Mouse (Mus musculus) heart, embryonic 14.5 days (tissue): Measurements from ENCODE around the gene Zfp580. TPM values are rescaled to one million over a fixed set of nuclear protein-coding genes. Genes with fewer than 3 reads are reported as not detected.
"Not testable (repeated sequence)": the region's sequence is repeated elsewhere in the genome, so short reads cannot be mapped to it uniquely, and the experiment has no call there.

Experiments
- ATAC-seq: fragments of 200-750 bp; cut with Nextera tagmentation; 2 replicates; pipeline ENCODE4 v1.8.0; 2017; ENCODE audit warnings: low read depth, moderate TSS enrichment; ENCODE audit not compliant: insufficient number of reproducible peaks, insufficient read depth, low FRiP score
- H3K27ac ChIP-seq, 2 experiments: fragments of 200-500 bp in 1 of 2; fragments of 300-500 bp in 1 of 2; sonication (generic) in 1 of 2; replicated peaks in 1 of 2; 2 replicates each; pipeline ENCODE4 v1.5.1; 2012 to 2014; ENCODE audit warnings: low read depth in 2 of 2, low read length in 2 of 2, control low read depth in 1 of 2, mild to moderate bottlenecking in 1 of 2, mixed read lengths in 1 of 2; ENCODE audit not compliant: control insufficient read depth in 1 of 2, insufficient read depth in 1 of 2
- H3K27me3 ChIP-seq: fragments of 300-500 bp; sonication (generic); 2 replicates; pipeline ENCODE4 v1.6.1; 2014; ENCODE audit warnings: mild to moderate bottlenecking, low read length, control low read depth; ENCODE audit not compliant: control insufficient read depth, insufficient read depth
- H3K36me3 ChIP-seq: fragments of 300-500 bp; sonication (generic); 2 replicates; pipeline ENCODE4 v1.6.1; 2014; ENCODE audit warnings: mild to moderate bottlenecking, control low read depth, low read length, mixed read lengths; ENCODE audit not compliant: control insufficient read depth, insufficient read depth
- H3K4me1 ChIP-seq, 2 experiments: fragments of 200-500 bp in 1 of 2; fragments of 300-500 bp in 1 of 2; sonication (generic) in 1 of 2; 2 replicates each; pipeline ENCODE4 v1.6.1; 2012 to 2014; ENCODE audit warnings: low read length in 2 of 2, control low read depth in 1 of 2, mixed read lengths in 1 of 2; ENCODE audit not compliant: control insufficient read depth in 2 of 2, insufficient read depth in 2 of 2
- H3K4me2 ChIP-seq: fragments of 300-500 bp; sonication (generic); 2 replicates; pipeline ENCODE4 v1.6.1; 2014; ENCODE audit warnings: mild to moderate bottlenecking, low read length
- H3K4me3 ChIP-seq, 2 experiments: fragments of 200-500 bp in 1 of 2; fragments of 300-500 bp in 1 of 2; sonication (generic) in 1 of 2; 2 replicates each; pipeline ENCODE4 v1.5.1; 2012 to 2014; ENCODE audit warnings: low read length in 2 of 2, mild to moderate bottlenecking in 2 of 2, control low read depth in 1 of 2, low read depth in 1 of 2, moderate library complexity in 1 of 2; ENCODE audit not compliant: control insufficient read depth in 1 of 2, insufficient read depth in 1 of 2
- H3K9ac ChIP-seq: fragments of 300-500 bp; sonication (generic); 2 replicates; pipeline ENCODE4 v1.6.1; 2014; ENCODE audit warnings: mild to moderate bottlenecking, low read length
- H3K9me3 ChIP-seq: fragments of 300-500 bp; sonication (generic); 2 replicates; pipeline ENCODE4 v1.6.1; 2016; ENCODE audit warnings: low read length, control low read depth; ENCODE audit not compliant: control insufficient read depth
- WGBS: fragments of 180-500 bp; shearing (Covaris S2); extraction: QIAGEN DNeasy Blood & Tissue Kit; methylation state at CpG from one replicate; pipeline ENCODE4 v1.1.7; 2014; 5-methylcytosine and 5-hydroxymethylcytosine counted together
- polyA plus RNA-seq: library from polyadenylated mRNA; unstranded; fragments of >200 nt; fragmentation: Nextera tagmentation; extraction: Ambion mirVana; gene quantifications from 2 replicates; pipeline ENCODE4 v1.2.1, GENCODE M21; 2014

Zfp580 gene
- polyA plus RNA-seq, result 21.9 and 22.0 TPM in 2 replicates

- peak within 1 kb of the TSS; percentile 86 for H3K9ac ChIP-seq
- peak within 1 kb of the TSS; percentile 67 to 77 for H3K4me3 ChIP-seq
- 2% methylated on average over 65 of the region's 65 CpGs for WGBS
- H3K4me1 ChIP-seq, result peaks cover 9 to 32% of the 10 kb centered on the region in 2 experiments
- no peaks in the 10 kb centered on the region for H3K36me3 ChIP-seq
- H3K4me2 ChIP-seq, result peak within 1 kb of the TSS; percentile 94
- H3K9me3 ChIP-seq, result no peaks in the 10 kb centered on the region
- peaks cover 48% of the 10 kb centered on the region for H3K27me3 ChIP-seq
- ATAC-seq, result peak; percentile 78
- peak within 1 kb of the TSS in 1 of 2 experiments; percentile 55; a peak in 2 of 4 replicates for H3K27ac ChIP-seq
Measured at GRCm38 (mm10) chr7:5051193-5052192, at the start of gene Zfp580. TSS of gene Zfp580 (plus strand) at chr7:5051538.

- not testable (repeated sequence) for H3K9ac ChIP-seq, ATAC-seq, H3K4me2 ChIP-seq, H3K4me3 ChIP-seq, H3K27me3 ChIP-seq, H3K27ac ChIP-seq, H3K4me1 ChIP-seq, H3K9me3 ChIP-seq
- 70% methylated on average over 8 of the region's 8 CpGs for WGBS
- peaks cover 15% of the 10 kb centered on the region for H3K36me3 ChIP-seq
Measured at GRCm38 (mm10) chr7:5002876-5003275, 48.5 kb upstream of the Zfp580 start.

GRCm38 (mm10) chr7:5008229-5008628 is 43.1 kb upstream of the Zfp580 start:
- no peak for ATAC-seq
- no peaks in the 10 kb centered on the region for H3K27me3 ChIP-seq
- 0 out of 4 replicates have a peak, but pooled peaks cover 0 to 2% of the 10 kb centered on the region in 2 experiments for H3K4me1 ChIP-seq
- H3K9me3 ChIP-seq, result no peaks in the 10 kb centered on the region
- H3K4me2 ChIP-seq, result no peak overlapping the region
- no peak overlapping the region for H3K27ac ChIP-seq
- no peak overlapping the region for H3K4me3 ChIP-seq
- 95% methylated on average over 26 of the region's 26 CpGs for WGBS
- H3K9ac ChIP-seq, result no peak overlapping the region
- peaks cover 69% of the 10 kb centered on the region for H3K36me3 ChIP-seq

GRCm38 (mm10) chr7:5012681-5013513 is 38.4 kb upstream of the Zfp580 start:
- WGBS, result 90% methylated on average over 27 of the region's 27 CpGs
- Histone ChIP-seq H3K4me3 (no peak overlapping the region), H3K4me2 (0 out of 2 replicates have a peak overlapping the region, but pooled peaks have one; percentile 65), H3K9me3 (no peaks in the 10 kb centered on the region), H3K36me3 (peaks cover 58% of the 10 kb centered on the region), H3K4me1 (peaks cover 0 to 10% of the 10 kb centered on the region in 2 experiments; a peak in 2 of 4 replicates), H3K27me3 (no peaks in the 10 kb centered on the region), H3K27ac (no peak overlapping the region), H3K9ac (no peak overlapping the region)
- ATAC-seq, result no peak

- ATAC-seq, result peak; percentile 78
Measured at GRCm38 (mm10) chr7:5014251-5015117, 36.9 kb upstream of the Zfp580 start, which contains the start of the genes Zfp524 and Fiz1. TSS of gene Zfp524 (plus strand) at chr7:5014415. TSS of gene Fiz1 (minus strand) at chr7:5014697.

GRCm38 (mm10) chr7:5015118-5016001 is 36.0 kb upstream of the Zfp580 start, which contains the start of gene Gm44973:
TSS of gene Gm44973 (plus strand) at chr7:5015496.
- H3K36me3 ChIP-seq, result peaks cover 34% of the 10 kb centered on the region
- H3K27me3 ChIP-seq, result no peaks in the 10 kb centered on the region
- H3K9me3 ChIP-seq, result no peaks in the 10 kb centered on the region
- peak within 1 kb of the TSS; percentile 64 to 84 for H3K4me3 ChIP-seq
- peak within 1 kb of the TSS; percentile 97 to 99 for H3K27ac ChIP-seq
- peak within 1 kb of the TSS; percentile 88 for H3K9ac ChIP-seq
- H3K4me1 ChIP-seq, result peaks cover 0 to 13% of the 10 kb centered on the region in 2 experiments; a peak in 2 of 4 replicates
- WGBS, result under 1% methylated on average over 64 of the region's 76 CpGs
- peak; percentile 84 for ATAC-seq
- peak within 1 kb of the TSS; percentile 70 for H3K4me2 ChIP-seq

More at GRCm38 (mm10) chr7:5014251-5015117, 36.9 kb upstream of the Zfp580 start, which contains the start of the genes Zfp524 and Fiz1:
- H3K4me1 ChIP-seq, result peaks cover 0 to 11% of the 10 kb centered on the region in 2 experiments; a peak in 2 of 4 replicates
- peaks cover 43% of the 10 kb centered on the region for H3K36me3 ChIP-seq
- no peaks in the 10 kb centered on the region for H3K27me3 ChIP-seq
- H3K9ac ChIP-seq, result peak within 1 kb of the TSS; percentile 88
- peak within 1 kb of the TSS; percentile 97 to 99 for H3K27ac ChIP-seq
- under 1% methylated on average over 42 of the region's 42 CpGs for WGBS
- H3K9me3 ChIP-seq, result no peaks in the 10 kb centered on the region
- H3K4me2 ChIP-seq, result peak within 1 kb of the TSS; percentile 70
- peak within 1 kb of the TSS; percentile 64 to 84 for H3K4me3 ChIP-seq
